Mouse (Mus musculus): Measurements from ENCODE around the gene Bspry. TPM values are rescaled to one million over a fixed set of nuclear protein-coding genes. Genes with fewer than 3 reads are reported as not detected.
"Not testable (repeated sequence)": the region's sequence is repeated elsewhere in the genome, so short reads cannot be mapped to it uniquely, and the experiment has no call there.

The Bspry gene
- total RNA-seq, 2 experiments from 2014 or later = 0.42 to 0.70 TPM

- intact Hi-C loops (cut with DNase I) = no loop called here
- no peak for DNase-seq (ENCODE audit: low spot score in 2 of 2)
Measured at GRCm38 (mm10) chr4:62477542-62478244, 2.2 kb upstream of the Bspry start.

GRCm38 (mm10) chr4:62479593-62479936, 288 bp upstream of the Bspry start:
- DNase-seq (ENCODE audit: low spot score in 2 of 2); intact Hi-C loops (cut with DNase I): not testable (repeated sequence)

- no peak for DNase-seq (ENCODE audit: low spot score in 2 of 2)
- intact Hi-C loops (cut with DNase I) = no loop called here
Measured at GRCm38 (mm10) chr4:62480709-62481605, 1.1 kb downstream of the Bspry start.

- intact Hi-C loops (cut with DNase I) = no loop called here
- no peak for DNase-seq (ENCODE audit: low spot score in 2 of 2)
Measured at GRCm38 (mm10) chr4:62484928-62485327, 5.1 kb downstream of the Bspry start.

- intact Hi-C loops (cut with DNase I) = no loop called here
- DNase-seq (ENCODE audit: low spot score in 2 of 2) = no peak
Measured at GRCm38 (mm10) chr4:62485450-62486161, 5.8 kb downstream of the Bspry start.

- no peak for DNase-seq (ENCODE audit: low spot score in 2 of 2)
- intact Hi-C loops (cut with DNase I) = no loop called here
Measured at GRCm38 (mm10) chr4:62486162-62486696, 6.4 kb downstream of the Bspry start.

GRCm38 (mm10) chr4:62487172-62487571, 7.3 kb downstream of the Bspry start:
- DNase-seq (ENCODE audit: low spot score in 2 of 2) = no peak
- intact Hi-C loops (cut with DNase I) = no loop called here

GRCm38 (mm10) chr4:62487914-62488313, 8.1 kb downstream of the Bspry start:
- no peak for DNase-seq (ENCODE audit: low spot score in 2 of 2)
- intact Hi-C loops (cut with DNase I) = no loop called here

- intact Hi-C loops (cut with DNase I) = no loop called here
- DNase-seq (ENCODE audit: low spot score in 2 of 2) = peak; percentile 37 to 63
Measured at GRCm38 (mm10) chr4:62492682-62493081, 12.8 kb downstream of the Bspry start.

GRCm38 (mm10) chr4:62494230-62494629, 14.4 kb downstream of the Bspry start:
- no peak for DNase-seq (ENCODE audit: low spot score in 2 of 2)
- intact Hi-C loops (cut with DNase I) = no loop called here

- DNase-seq (ENCODE audit: low spot score in 2 of 2) = no peak
- intact Hi-C loops (cut with DNase I) = no loop called here
Measured at GRCm38 (mm10) chr4:62495946-62496345, 16.1 kb downstream of the Bspry start.

- DNase-seq (ENCODE audit: low spot score in 2 of 2) = peak; percentile 69 to 85
- intact Hi-C loops (cut with DNase I) = no loop called here
Measured at GRCm38 (mm10) chr4:62496815-62497214, 17.0 kb downstream of the Bspry start.

- DNase-seq (ENCODE audit: low spot score in 2 of 2) = no peak
- intact Hi-C loops (cut with DNase I) = loop anchor here (5.0 kb wide), 1 partner anchor 43 kb away; no protein-coding TSS in a partner anchor
Measured at GRCm38 (mm10) chr4:62500799-62501198, 20.9 kb downstream of the Bspry start.

GRCm38 (mm10) chr4:62501534-62501933, 21.7 kb downstream of the Bspry start:
- intact Hi-C loops (cut with DNase I) = loop anchor here (5.0 kb wide), 1 partner anchor 44 kb away; no protein-coding TSS in a partner anchor
- DNase-seq (ENCODE audit: low spot score in 2 of 2) = no peak

GRCm38 (mm10) chr4:62501964-62502732, 22.3 kb downstream of the Bspry start:
- peak; percentile 80 to 88 for DNase-seq (ENCODE audit: low spot score in 2 of 2)
- intact Hi-C loops (cut with DNase I) = loop anchor here (5.0 kb wide), 1 partner anchor 45 kb away; no protein-coding TSS in a partner anchor

- intact Hi-C loops (cut with DNase I) = loop anchor here (5.0 kb wide), 1 partner anchor 46 kb away; no protein-coding TSS in a partner anchor
- no peak for DNase-seq (ENCODE audit: low spot score in 2 of 2)
Measured at GRCm38 (mm10) chr4:62502969-62503368, 23.1 kb downstream of the Bspry start.

- no peak for DNase-seq (ENCODE audit: low spot score in 2 of 2)
- intact Hi-C loops (cut with DNase I) = loop anchor here (5.0 kb wide), 1 partner anchor 46 kb away; no protein-coding TSS in a partner anchor
Measured at GRCm38 (mm10) chr4:62503374-62503970, 23.6 kb downstream of the Bspry start, which contains the start of gene Hdhd3. TSS of gene Hdhd3 (minus strand) at chr4:62503467.

GRCm38 (mm10) chr4:62505991-62506390, 26.1 kb downstream of the Bspry start:
- intact Hi-C loops (cut with DNase I) = no loop called here
- no peak for DNase-seq (ENCODE audit: low spot score in 2 of 2)

Measured in left cerebral cortex, postnatal 14 days (tissue).